Mouse (Mus musculus): ENCODE measurements around the gene Tnfrsf4. TPM values are rescaled to one million over a fixed set of nuclear protein-coding genes. Genes with fewer than 3 reads are reported as not detected.

The Tnfrsf4 gene
- polyA plus RNA-seq, 1 experiment, result 2.8 TPM

DNA sequence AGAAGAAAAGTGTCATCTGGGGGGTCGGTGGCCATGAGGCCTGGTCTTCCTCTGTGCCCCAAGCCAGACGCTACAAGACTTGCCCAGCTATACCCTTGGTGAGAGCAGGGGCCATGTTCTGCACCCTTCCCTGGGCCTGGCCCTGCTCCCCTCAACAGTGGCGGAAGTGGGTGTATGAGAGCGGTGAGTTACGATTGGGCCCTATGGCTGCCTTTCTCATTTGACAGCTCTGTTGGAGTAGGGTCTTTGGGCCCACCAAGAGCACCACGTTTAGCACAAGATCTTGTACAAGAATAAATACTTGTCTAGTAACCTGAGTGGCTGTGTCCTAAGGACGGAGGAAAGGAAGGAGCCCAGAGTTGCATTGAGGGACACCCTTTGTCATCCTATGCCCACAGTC lies 14.9 kb downstream of the Tnfrsf4 start:
- H3K4me1 ChIP-seq (ENCODE audit: control insufficient read depth, insufficient read depth, low read length), result peaks cover 3% of the 10 kb centered on the region
- no peaks in the 10 kb centered on the region for H3K36me3 ChIP-seq (ENCODE audit: control insufficient read depth, insufficient read depth, low read length)
- H3K27me3 ChIP-seq (ENCODE audit: control insufficient read depth, insufficient read depth, low read length), result no peaks in the 10 kb centered on the region
- no peak overlapping the region for H3K4me3 ChIP-seq (ENCODE audit: control insufficient read depth, low read depth, low read length)
- TF ChIP-seq CTCF (IDR thresholded peaks at IDR 0.05; ENCODE audit: control insufficient read depth, insufficient read depth, insufficient replicate concordance, low read depth, low read length) (no peak), POLR2A (IDR thresholded peaks at IDR 0.05; ENCODE audit: control insufficient read depth, low read depth, low read length) (no peak)
- H3K27ac ChIP-seq (ENCODE audit: control insufficient read depth, insufficient read depth, low read depth, low read length), result no peak overlapping the region

DNA sequence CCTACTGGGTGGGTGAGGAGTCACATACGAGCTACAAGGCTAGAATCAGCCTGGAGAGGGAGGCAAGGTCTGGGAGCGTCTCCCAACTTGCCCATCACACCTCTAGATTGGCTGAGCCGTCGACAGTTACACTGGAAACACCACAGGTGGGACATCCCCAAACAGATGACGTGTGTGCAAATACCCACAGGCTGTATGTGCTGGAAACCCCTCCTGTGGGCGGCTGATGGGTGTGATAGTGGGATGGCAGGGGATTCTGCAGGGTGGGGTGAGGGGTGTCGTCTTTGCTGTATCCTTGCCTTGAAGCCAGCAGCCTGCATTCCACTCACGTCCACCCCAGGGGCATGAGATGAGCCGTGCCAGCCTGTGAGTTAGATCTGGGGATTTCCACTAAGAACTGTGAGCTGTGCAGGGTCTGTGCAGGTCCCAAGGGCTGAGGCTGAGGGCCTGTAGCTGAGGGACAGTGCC lies 17.0 kb downstream of the Tnfrsf4 start:
- H3K36me3 ChIP-seq (ENCODE audit: control insufficient read depth, insufficient read depth, low read length), result no peaks in the 10 kb centered on the region
- no peaks in the 10 kb centered on the region for H3K27me3 ChIP-seq (ENCODE audit: control insufficient read depth, insufficient read depth, low read length)
- H3K4me1 ChIP-seq (ENCODE audit: control insufficient read depth, insufficient read depth, low read length), result peaks cover 15% of the 10 kb centered on the region
- H3K4me3 ChIP-seq (ENCODE audit: control insufficient read depth, low read depth, low read length), result peak overlapping the region; percentile 72; the same call in 1 of the 2 replicates
- TF ChIP-seq CTCF (IDR thresholded peaks at IDR 0.05; ENCODE audit: control insufficient read depth, insufficient read depth, insufficient replicate concordance, low read depth, low read length), result no peak
- no peak for TF ChIP-seq POLR2A (IDR thresholded peaks at IDR 0.05; ENCODE audit: control insufficient read depth, low read depth, low read length)
- no peak overlapping the region for H3K27ac ChIP-seq (ENCODE audit: control insufficient read depth, insufficient read depth, low read depth, low read length)

DNA sequence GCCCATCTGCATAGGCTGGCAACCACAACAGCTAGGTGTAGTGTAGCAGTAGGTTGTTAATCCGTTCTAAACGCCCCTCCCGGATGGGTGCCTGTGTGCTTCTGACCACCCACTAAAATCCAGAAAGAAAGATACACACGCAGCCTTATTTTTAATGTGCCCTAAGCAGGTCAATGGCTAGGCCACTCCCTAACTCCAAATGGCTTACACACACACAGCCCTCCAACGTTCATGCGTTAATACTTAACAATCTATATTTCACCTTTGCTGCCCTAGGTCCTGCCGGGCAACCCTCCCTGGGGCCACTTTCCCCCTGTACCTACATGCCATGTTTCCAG lies 17.6 kb downstream of the Tnfrsf4 start:
- Histone ChIP-seq H3K4me3 (ENCODE audit: control insufficient read depth, low read depth, low read length) (peak overlapping the region; percentile 72), H3K36me3 (ENCODE audit: control insufficient read depth, insufficient read depth, low read length) (no peaks in the 10 kb centered on the region), H3K27me3 (ENCODE audit: control insufficient read depth, insufficient read depth, low read length) (no peaks in the 10 kb centered on the region), H3K4me1 (ENCODE audit: control insufficient read depth, insufficient read depth, low read length) (peaks cover 19% of the 10 kb centered on the region), H3K27ac (ENCODE audit: control insufficient read depth, insufficient read depth, low read depth, low read length) (no peak overlapping the region; the same call in 1 of the 2 replicates)
- no peak for TF ChIP-seq CTCF (IDR thresholded peaks at IDR 0.05; ENCODE audit: control insufficient read depth, insufficient read depth, insufficient replicate concordance, low read depth, low read length)
- no peak; the same call in 1 of the 2 replicates for TF ChIP-seq POLR2A (IDR thresholded peaks at IDR 0.05; ENCODE audit: control insufficient read depth, low read depth, low read length)

DNA sequence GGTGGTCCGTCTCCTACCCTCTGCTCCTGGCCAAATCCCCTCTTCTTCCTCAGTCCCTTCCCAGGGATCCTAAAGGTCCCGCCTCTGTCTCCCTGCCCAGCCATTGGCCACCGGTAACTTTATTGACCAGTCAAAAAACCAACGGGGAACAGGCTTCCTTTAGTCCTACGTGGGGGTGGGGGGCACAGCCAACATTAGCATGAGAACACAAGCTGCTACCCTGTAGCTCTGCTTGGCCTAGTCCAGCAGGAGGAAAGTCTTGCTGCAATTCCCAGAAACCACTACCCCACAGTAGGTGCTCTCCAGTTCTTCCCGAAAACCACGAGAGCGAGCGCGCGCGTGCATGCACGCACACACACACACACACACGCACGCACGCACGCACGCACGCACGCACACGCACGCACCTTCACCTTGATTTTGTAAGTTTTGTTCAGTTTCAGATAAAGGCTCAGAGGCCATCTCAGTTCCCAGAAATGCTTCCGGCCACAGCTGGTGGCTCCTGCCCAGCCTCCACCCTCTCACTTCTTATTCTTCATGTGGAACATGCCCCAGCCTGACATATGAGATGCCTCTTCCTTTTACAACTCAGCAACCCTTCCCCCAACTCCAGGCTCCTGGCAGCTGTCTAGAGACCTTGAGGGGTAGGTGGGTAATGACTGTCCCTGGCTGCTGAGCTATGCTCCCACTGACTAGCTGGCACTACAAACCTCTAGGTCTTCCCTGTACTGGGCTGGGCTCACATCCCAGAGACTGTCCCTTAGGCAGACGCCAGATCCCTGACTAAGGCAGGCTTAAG lies 18.1 kb downstream of the Tnfrsf4 start:
- Histone ChIP-seq H3K4me1 (ENCODE audit: control insufficient read depth, insufficient read depth, low read length) (peaks cover 19% of the 10 kb centered on the region), H3K36me3 (ENCODE audit: control insufficient read depth, insufficient read depth, low read length) (no peaks in the 10 kb centered on the region), H3K27me3 (ENCODE audit: control insufficient read depth, insufficient read depth, low read length) (no peaks in the 10 kb centered on the region), H3K27ac (ENCODE audit: control insufficient read depth, insufficient read depth, low read depth, low read length) (peak overlapping the region; percentile 63), H3K4me3 (ENCODE audit: control insufficient read depth, low read depth, low read length) (peak overlapping the region; percentile 72)
- TF ChIP-seq CTCF (IDR thresholded peaks at IDR 0.05; ENCODE audit: control insufficient read depth, insufficient read depth, insufficient replicate concordance, low read depth, low read length) (no peak), POLR2A (IDR thresholded peaks at IDR 0.05; ENCODE audit: control insufficient read depth, low read depth, low read length) (no peak; the same call in 1 of the 2 replicates)

DNA sequence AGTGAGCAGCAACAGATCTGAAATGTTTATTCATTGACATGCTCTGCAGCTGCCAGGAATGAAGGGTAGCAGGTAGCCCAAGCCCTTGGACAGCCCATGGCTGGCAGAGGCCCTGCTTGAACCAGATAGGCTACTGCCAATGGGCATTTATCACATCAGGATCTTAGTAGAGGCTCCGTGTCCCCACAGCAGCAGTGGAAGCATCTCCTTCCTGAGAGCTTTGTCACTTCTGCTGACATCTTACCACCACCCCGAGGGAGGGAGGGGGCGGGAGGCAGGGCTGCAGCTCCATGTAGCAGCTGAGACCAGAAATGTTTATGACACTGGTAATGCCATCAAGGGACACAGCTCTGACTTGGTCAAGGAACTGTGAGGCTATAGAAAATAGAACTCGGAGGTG lies 19.2 kb downstream of the Tnfrsf4 start:
- H3K4me3 ChIP-seq (ENCODE audit: control insufficient read depth, low read depth, low read length), result no peak overlapping the region
- no peak overlapping the region for H3K27ac ChIP-seq (ENCODE audit: control insufficient read depth, insufficient read depth, low read depth, low read length)
- TF ChIP-seq POLR2A (IDR thresholded peaks at IDR 0.05; ENCODE audit: control insufficient read depth, low read depth, low read length), result 0 out of 2 replicates have a peak, but pooled peaks have one; percentile 27
- TF ChIP-seq CTCF (IDR thresholded peaks at IDR 0.05; ENCODE audit: control insufficient read depth, insufficient read depth, insufficient replicate concordance, low read depth, low read length), result no peak
- H3K36me3 ChIP-seq (ENCODE audit: control insufficient read depth, insufficient read depth, low read length), result no peaks in the 10 kb centered on the region
- H3K4me1 ChIP-seq (ENCODE audit: control insufficient read depth, insufficient read depth, low read length), result peaks cover 19% of the 10 kb centered on the region
- no peaks in the 10 kb centered on the region for H3K27me3 ChIP-seq (ENCODE audit: control insufficient read depth, insufficient read depth, low read length)

DNA sequence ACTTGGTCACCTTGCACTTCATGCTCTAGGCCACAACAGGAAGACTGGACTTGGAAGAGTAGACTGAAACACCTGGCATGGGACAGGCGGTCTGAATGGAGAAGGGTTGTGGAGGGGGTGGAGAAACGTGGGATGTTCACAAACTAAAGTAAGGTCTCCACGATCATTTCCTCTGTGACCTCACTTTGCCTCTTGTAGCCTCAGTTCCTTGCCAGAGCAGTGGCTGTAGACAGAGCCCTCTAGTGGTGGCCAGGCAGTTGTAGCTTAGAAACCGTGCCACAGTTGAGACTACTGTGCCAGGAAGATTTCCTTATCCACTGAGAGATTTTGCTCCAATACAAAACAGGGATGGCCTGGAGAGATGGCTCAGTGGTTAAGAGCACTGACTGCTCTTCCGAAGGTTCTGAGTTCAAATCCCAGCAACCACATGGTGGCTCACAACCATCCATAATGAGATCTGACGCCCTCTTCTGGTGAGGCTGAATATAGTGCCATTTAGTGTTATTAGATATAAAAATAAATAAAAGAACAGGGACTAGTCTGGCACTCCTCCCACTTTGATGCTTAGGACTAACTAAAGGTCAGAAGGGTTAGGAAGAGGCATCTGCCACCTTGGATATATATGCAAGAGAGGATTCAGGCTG lies 20.0 kb downstream of the Tnfrsf4 start:
- Histone ChIP-seq H3K4me1 (ENCODE audit: control insufficient read depth, insufficient read depth, low read length) (peaks cover 19% of the 10 kb centered on the region), H3K27me3 (ENCODE audit: control insufficient read depth, insufficient read depth, low read length) (no peaks in the 10 kb centered on the region), H3K27ac (ENCODE audit: control insufficient read depth, insufficient read depth, low read depth, low read length) (no peak overlapping the region), H3K4me3 (ENCODE audit: control insufficient read depth, low read depth, low read length) (no peak overlapping the region), H3K36me3 (ENCODE audit: control insufficient read depth, insufficient read depth, low read length) (no peaks in the 10 kb centered on the region)
- TF ChIP-seq POLR2A (IDR thresholded peaks at IDR 0.05; ENCODE audit: control insufficient read depth, low read depth, low read length) (no peak), CTCF (IDR thresholded peaks at IDR 0.05; ENCODE audit: control insufficient read depth, insufficient read depth, insufficient replicate concordance, low read depth, low read length) (peak; percentile 25; the same call in 1 of the 2 replicates)

DNA sequence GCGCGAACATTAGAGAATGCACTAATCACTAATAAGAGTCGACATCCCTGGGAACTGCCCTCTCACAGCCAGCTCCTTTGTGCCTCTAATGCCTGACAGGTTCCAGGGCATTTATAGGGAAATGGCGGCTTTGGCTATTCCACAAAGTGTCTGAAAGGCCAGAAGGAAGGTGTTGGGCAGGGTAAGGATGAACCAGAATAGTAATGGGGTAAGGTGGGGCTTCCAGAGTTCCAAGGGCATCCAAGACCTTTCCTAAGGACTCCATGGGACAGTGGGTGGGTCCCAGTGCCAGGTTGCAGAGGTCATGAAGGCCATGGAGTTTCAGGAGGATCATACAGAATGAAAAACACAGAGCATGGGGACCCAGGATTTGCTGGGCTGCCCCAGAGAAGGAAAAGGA lies 20.7 kb downstream of the Tnfrsf4 start:
- no peak for TF ChIP-seq POLR2A (IDR thresholded peaks at IDR 0.05; ENCODE audit: control insufficient read depth, low read depth, low read length)
- TF ChIP-seq CTCF (IDR thresholded peaks at IDR 0.05; ENCODE audit: control insufficient read depth, insufficient read depth, insufficient replicate concordance, low read depth, low read length), result no peak
- H3K4me1 ChIP-seq (ENCODE audit: control insufficient read depth, insufficient read depth, low read length), result peaks cover 19% of the 10 kb centered on the region

More for the DNA sequence above, 20.7 kb downstream of the Tnfrsf4 start:
- H3K36me3 ChIP-seq (ENCODE audit: control insufficient read depth, insufficient read depth, low read length), result no peaks in the 10 kb centered on the region
- H3K4me3 ChIP-seq (ENCODE audit: control insufficient read depth, low read depth, low read length), result no peak overlapping the region
- no peaks in the 10 kb centered on the region for H3K27me3 ChIP-seq (ENCODE audit: control insufficient read depth, insufficient read depth, low read length)
- no peak overlapping the region for H3K27ac ChIP-seq (ENCODE audit: control insufficient read depth, insufficient read depth, low read depth, low read length)
